Mouse (Mus musculus) liver, embryonic 11.5 days (tissue): Measurements from ENCODE around the gene Pla2g4b. TPM values are rescaled to one million over a fixed set of nuclear protein-coding genes. Genes with fewer than 3 reads are reported as not detected.
A peak's percentile ranks its signal among the peaks of the same experiment; 100 is the strongest.

ENCODE experiments used
- ATAC-seq: fragments of 200-750 bp; cut with Nextera tagmentation; replicated peaks from 2 replicates; pipeline ENCODE4 v1.8.0; 2017; ENCODE audit warnings: moderate number of reproducible peaks, mild to moderate bottlenecking, moderate TSS enrichment, moderate library complexity; ENCODE audit not compliant: low FRiP score
- DNase-seq: peaks from one replicate; pipeline ENCODE4 v3.0.0-alpha.2; 2017; ENCODE audit warnings: low spot score
- H3K27ac ChIP-seq: fragments of 300-500 bp; sonication (generic); 2 replicates; pipeline ENCODE4 v1.5.1; 2014; ENCODE audit warnings: mild to moderate bottlenecking, low read depth, low read length, control low read depth
- H3K27me3 ChIP-seq: fragments of 300-500 bp; sonication (generic); replicated peaks from 2 replicates; pipeline ENCODE4 v1.6.1; 2014; ENCODE audit warnings: low read length, mixed read lengths; ENCODE audit not compliant: control insufficient read depth, insufficient read depth
- H3K36me3 ChIP-seq: fragments of 300-500 bp; sonication (generic); 2 replicates; pipeline ENCODE4 v1.6.1; 2014; ENCODE audit warnings: mild to moderate bottlenecking, low read length, moderate library complexity, mixed read lengths; ENCODE audit not compliant: control insufficient read depth, insufficient read depth
- H3K4me1 ChIP-seq: fragments of 300-500 bp; sonication (generic); replicated peaks from 2 replicates; pipeline ENCODE4 v1.6.1; 2014; ENCODE audit warnings: low read length, mixed read lengths; ENCODE audit not compliant: control insufficient read depth, insufficient read depth
- H3K4me2 ChIP-seq: fragments of 300-500 bp; sonication (generic); 2 replicates; pipeline ENCODE4 v1.6.1; 2014; ENCODE audit warnings: mild to moderate bottlenecking, control low read depth, moderate library complexity
- H3K4me3 ChIP-seq: fragments of 300-500 bp; sonication (generic); 2 replicates; pipeline ENCODE4 v1.5.1; 2014; ENCODE audit warnings: low read depth, low read length, control low read depth
- H3K9ac ChIP-seq: fragments of 300-500 bp; sonication (generic); 2 replicates; pipeline ENCODE4 v1.6.1; 2014; ENCODE audit warnings: low read depth, low read length, control low read depth
- H3K9me3 ChIP-seq: fragments of 300-500 bp; sonication (generic); 2 replicates; pipeline ENCODE4 v1.6.1; 2016; ENCODE audit warnings: low read length, inconsistent platforms, mixed read lengths; ENCODE audit not compliant: control insufficient read depth
- WGBS: fragments of 180-500 bp; shearing (Covaris S2); extraction: QIAGEN DNeasy Blood & Tissue Kit; methylation state at CpG from one replicate; pipeline ENCODE4 v1.1.7; 2014; 5-methylcytosine and 5-hydroxymethylcytosine counted together
- polyA plus RNA-seq: library from polyadenylated mRNA; unstranded; fragments of >200 nt; fragmentation: Nextera tagmentation; extraction: Ambion mirVana; gene quantifications from 2 replicates; pipeline ENCODE4 v1.2.1, GENCODE M21; 2014

The Pla2g4b gene
- polyA plus RNA-seq, 1 experiment from 2014 or later, result 2.3 TPM

- Histone ChIP-seq H3K4me2 (peak overlapping the region; percentile 89), H3K4me3 (peak overlapping the region; percentile 75), H3K36me3 (peaks cover 5% of the 10 kb centered on the region; the same call in 1 of the 2 replicates), H3K27me3 (no peaks in the 10 kb centered on the region), H3K9ac (peak overlapping the region; percentile 78), H3K9me3 (no peaks in the 10 kb centered on the region), H3K27ac (peak overlapping the region; percentile 70; the same call in 1 of the 2 replicates), H3K4me1 (peaks cover 22% of the 10 kb centered on the region)
- 52% methylated on average over 3 of the region's 3 CpGs for WGBS
- 0 out of 2 replicates have a peak, but pooled peaks have one; percentile 1 for ATAC-seq
- no peak for DNase-seq
Measured at GRCm38 (mm10) chr2:120027950-120028331, 5.3 kb upstream of the Pla2g4b start.

GRCm38 (mm10) chr2:120030380-120030779 is 2.8 kb upstream of the Pla2g4b start:
- no peak overlapping the region for H3K9ac ChIP-seq
- H3K36me3 ChIP-seq, result peaks cover 5% of the 10 kb centered on the region; the same call in 1 of the 2 replicates
- WGBS, result 58% methylated on average over 8 of the region's 8 CpGs
- H3K4me3 ChIP-seq, result no peak overlapping the region
- H3K4me2 ChIP-seq, result no peak overlapping the region
- DNase-seq (no peak), ATAC-seq (peak; percentile 64)
- H3K27ac ChIP-seq, result no peak overlapping the region
- H3K4me1 ChIP-seq, result peaks cover 22% of the 10 kb centered on the region
- no peaks in the 10 kb centered on the region for H3K9me3 ChIP-seq
- no peaks in the 10 kb centered on the region for H3K27me3 ChIP-seq

- ATAC-seq (no peak), DNase-seq (no peak)
- 82% methylated on average over 5 of the region's 5 CpGs for WGBS
- H3K9ac ChIP-seq, result no peak overlapping the region
- H3K9me3 ChIP-seq, result no peaks in the 10 kb centered on the region
- no peaks in the 10 kb centered on the region for H3K27me3 ChIP-seq
- no peak overlapping the region for H3K4me3 ChIP-seq
- peaks cover 5% of the 10 kb centered on the region; the same call in 1 of the 2 replicates for H3K36me3 ChIP-seq
- no peak overlapping the region for H3K27ac ChIP-seq
- H3K4me2 ChIP-seq, result no peak overlapping the region
- H3K4me1 ChIP-seq, result peaks cover 8% of the 10 kb centered on the region
Measured at GRCm38 (mm10) chr2:120033726-120034125, 509 bp downstream of the Pla2g4b start.

GRCm38 (mm10) chr2:120037744-120038143 is 4.5 kb downstream of the Pla2g4b start:
- H3K27ac ChIP-seq, result no peak overlapping the region
- H3K4me3 ChIP-seq, result no peak overlapping the region
- 78% methylated on average over 9 of the region's 9 CpGs for WGBS
- H3K4me1 ChIP-seq, result no peaks in the 10 kb centered on the region
- ATAC-seq, result no peak
- peaks cover 14% of the 10 kb centered on the region for H3K36me3 ChIP-seq
- no peak overlapping the region for H3K9ac ChIP-seq
- H3K9me3 ChIP-seq, result no peaks in the 10 kb centered on the region
- H3K27me3 ChIP-seq, result no peaks in the 10 kb centered on the region
- H3K4me2 ChIP-seq, result no peak overlapping the region
- DNase-seq, result no peak

- no peak overlapping the region for H3K4me2 ChIP-seq
- peaks cover 2% of the 10 kb centered on the region; the same call in 1 of the 2 replicates for H3K4me1 ChIP-seq
- ATAC-seq, result no peak
- no peak overlapping the region for H3K9ac ChIP-seq
- peaks cover 13% of the 10 kb centered on the region for H3K36me3 ChIP-seq
- DNase-seq, result no peak
- H3K27ac ChIP-seq, result no peak overlapping the region
- no peaks in the 10 kb centered on the region for H3K9me3 ChIP-seq
- no peak overlapping the region for H3K4me3 ChIP-seq
- 91% methylated on average over 5 of the region's 5 CpGs for whole genome bisulfite sequencing
- H3K27me3 ChIP-seq, result no peaks in the 10 kb centered on the region
Measured at GRCm38 (mm10) chr2:120040991-120041390, 7.8 kb downstream of the Pla2g4b start.

- DNase-seq (no peak), ATAC-seq (peak; percentile 58)
- WGBS, result 52% methylated on average over 4 of the region's 4 CpGs
- no peak overlapping the region for H3K4me2 ChIP-seq
- no peak overlapping the region for H3K27ac ChIP-seq
- no peaks in the 10 kb centered on the region for H3K9me3 ChIP-seq
- H3K4me1 ChIP-seq, result peaks cover 2% of the 10 kb centered on the region; the same call in 1 of the 2 replicates
- H3K9ac ChIP-seq, result no peak overlapping the region
- H3K27me3 ChIP-seq, result no peaks in the 10 kb centered on the region
- peaks cover 13% of the 10 kb centered on the region for H3K36me3 ChIP-seq
- H3K4me3 ChIP-seq, result no peak overlapping the region
Measured at GRCm38 (mm10) chr2:120044101-120044603, 10.9 kb downstream of the Pla2g4b start.

GRCm38 (mm10) chr2:120044676-120045075 is 11.5 kb downstream of the Pla2g4b start:
- Histone ChIP-seq H3K27me3 (no peaks in the 10 kb centered on the region), H3K4me1 (peaks cover 2% of the 10 kb centered on the region; the same call in 1 of the 2 replicates), H3K36me3 (peaks cover 12% of the 10 kb centered on the region), H3K4me2 (no peak overlapping the region), H3K27ac (no peak overlapping the region), H3K4me3 (no peak overlapping the region), H3K9ac (no peak overlapping the region), H3K9me3 (no peaks in the 10 kb centered on the region)
- no peak for DNase-seq
- ATAC-seq, result no peak
- 61% methylated on average over 3 of the region's 3 CpGs for WGBS

DNA sequence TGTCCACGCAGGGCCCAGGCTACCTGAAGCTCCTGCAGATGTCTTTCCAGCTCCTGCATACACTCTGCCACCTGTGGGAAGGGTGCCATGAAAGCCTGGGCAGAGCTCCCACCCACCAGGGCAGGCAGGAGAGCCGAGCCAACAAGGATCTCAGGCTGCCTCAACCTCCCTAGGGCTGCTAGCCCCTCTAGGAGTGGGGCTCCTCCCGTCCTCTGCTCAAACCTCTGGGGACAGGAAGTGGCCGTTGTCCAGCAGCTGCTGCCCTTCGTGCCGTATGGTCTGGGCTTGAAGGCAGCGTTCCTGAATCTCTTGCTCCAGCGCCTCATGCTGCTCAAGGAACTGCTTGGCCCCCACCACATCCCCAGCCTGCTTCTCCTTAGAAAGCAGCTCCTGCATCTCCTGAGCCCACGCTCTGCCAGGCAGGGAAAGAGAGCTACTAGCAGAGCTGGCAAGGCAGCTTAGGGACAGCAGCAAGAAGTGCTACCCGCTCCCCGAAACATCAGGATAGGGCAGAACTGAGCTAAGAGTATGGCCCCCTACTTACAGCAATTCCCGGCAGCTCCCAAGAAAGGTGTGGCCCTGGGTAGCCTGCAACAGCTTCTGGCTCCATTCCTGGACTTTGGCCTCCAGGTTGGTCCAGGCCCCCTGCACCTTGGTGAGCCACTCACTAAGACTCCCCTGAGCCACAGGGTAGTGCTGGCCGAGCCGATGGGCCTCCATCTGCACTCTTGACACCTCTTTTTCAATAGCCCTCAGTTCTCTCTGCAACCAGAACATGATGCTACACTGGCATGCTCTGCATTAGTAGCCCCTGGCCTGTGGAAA is 13.5 kb downstream of the Pla2g4b start:
- Histone ChIP-seq H3K4me2 (no peak overlapping the region), H3K9ac (no peak overlapping the region), H3K4me1 (peaks cover 2% of the 10 kb centered on the region; the same call in 1 of the 2 replicates), H3K27ac (no peak overlapping the region), H3K36me3 (no peaks in the 10 kb centered on the region), H3K27me3 (no peaks in the 10 kb centered on the region), H3K9me3 (no peaks in the 10 kb centered on the region), H3K4me3 (no peak overlapping the region)
- no peak for ATAC-seq
- no peak for DNase-seq
- WGBS, result 65% methylated on average over 14 of the region's 14 CpGs
